Mouse (Mus musculus) cortical plate, adult 2 months (tissue): ENCODE results near the gene Plekhn1.

ENCODE experiments used
- CTCF ChIP-seq: fragments of 200-500 bp; IDR thresholded peaks from 2 replicates; pipeline ENCODE4 v1.5.1; 2011; ENCODE audit warnings: mild to moderate bottlenecking, control low read depth, low read length; ENCODE audit not compliant: insufficient read depth; ENCODE audit errors: extremely low read depth
- POLR2A ChIP-seq: fragments of 200-500 bp; IDR thresholded peaks from 2 replicates; pipeline ENCODE4 v1.6.1; 2011; ENCODE audit warnings: mild to moderate bottlenecking, low read length, control low read depth; ENCODE audit not compliant: insufficient read depth; ENCODE audit errors: extremely low read depth

DNA sequence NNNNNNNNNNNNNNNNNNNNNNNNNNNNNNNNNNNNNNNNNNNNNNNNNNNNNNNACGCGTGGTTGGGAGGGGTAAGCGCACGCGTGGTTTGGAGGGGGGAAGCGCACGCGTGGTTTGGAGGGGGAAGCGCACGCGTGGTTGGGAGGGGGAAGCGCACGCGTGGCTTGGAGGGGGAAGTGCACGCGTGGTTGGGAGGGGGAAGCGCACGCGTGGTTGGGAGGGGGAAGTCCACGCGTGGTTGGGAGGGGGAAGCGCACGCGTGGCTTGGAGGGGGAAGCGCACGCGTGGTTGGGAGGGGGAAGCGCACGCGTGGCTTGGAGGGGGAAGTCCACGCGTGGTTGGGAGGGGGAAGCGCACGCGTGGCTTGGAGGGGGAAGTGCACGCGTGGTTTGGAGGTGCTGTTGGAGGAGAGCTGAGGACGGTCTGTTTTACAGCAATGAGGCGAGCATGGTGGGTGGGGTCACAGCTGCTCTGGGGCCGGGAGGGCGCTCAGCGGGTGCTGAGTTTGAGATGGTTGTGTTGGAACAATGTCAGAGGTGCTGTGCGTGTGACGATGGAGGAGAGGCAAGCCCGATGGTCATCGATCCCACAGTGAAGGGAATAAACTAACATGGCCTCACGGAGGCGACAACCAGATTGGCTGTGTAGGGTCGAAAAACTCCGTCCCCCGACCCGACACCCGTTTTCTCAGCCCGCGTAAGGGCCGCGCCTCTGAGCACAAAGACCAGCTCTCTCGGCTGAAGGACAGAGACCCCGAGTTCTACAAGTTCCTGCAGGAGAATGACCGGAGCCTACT lies 2.2 kb upstream of the Plekhn1 start:
- TF ChIP-seq CTCF = no peak
- TF ChIP-seq POLR2A = no peak
